Mouse (Mus musculus) urinary bladder, adult 18-20 months (tissue): Measurements from ENCODE around the gene Kcnk4.

ENCODE experiments used
- DNase-seq, 2 experiments: peaks; one replicate each; pipeline ENCODE4 v3.0.0; 2022; ENCODE audit warnings: low spot score in 2 of 2, mixed read lengths in 2 of 2

Gene Kcnk4

GRCm38 (mm10) chr19:6892512-6892911 is 41.8 kb downstream of the Kcnk4 start:
- DNase-seq: peak; percentile 44 to 70

GRCm38 (mm10) chr19:6877965-6878364 is 56.4 kb downstream of the Kcnk4 start:
- DNase-seq: no peak

GRCm38 (mm10) chr19:6876799-6877198 is 57.5 kb downstream of the Kcnk4 start:
- DNase-seq: no peak

- no peak for DNase-seq
Measured at GRCm38 (mm10) chr19:6875834-6876233, 58.5 kb downstream of the Kcnk4 start.

GRCm38 (mm10) chr19:6874257-6874656 is 60.1 kb downstream of the Kcnk4 start:
- no peak for DNase-seq
